Comparison of ENCODE assay signal across 26 mouse cellular contexts in the genomic region with DNA sequence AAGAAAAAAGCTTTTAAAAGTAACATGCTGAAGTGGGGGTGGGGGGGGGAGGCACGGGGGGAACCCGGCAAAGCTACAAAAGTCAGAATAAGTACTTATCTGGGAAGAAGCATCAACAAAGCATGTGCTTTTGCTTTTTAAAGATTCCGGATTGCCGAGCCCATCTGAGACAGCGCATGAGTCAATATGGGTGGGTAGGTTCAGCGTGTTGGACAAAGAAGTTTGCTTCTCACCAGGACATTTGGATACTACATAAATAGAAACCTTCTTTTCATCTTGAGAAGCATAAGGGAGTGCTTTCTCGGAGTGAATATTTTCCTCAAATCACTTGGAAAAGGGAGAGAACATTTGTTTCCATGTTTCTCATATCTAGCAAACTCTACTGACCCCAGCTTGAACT.
DNase-seq lines count a peak whose midpoint lies in the region; ATAC-seq lines count a peak whose summit lies in the region.
"Had no signal": no experiment of that assay in that cellular context is flagged by ENCODE, and none has a peak within 500 bp of the region (broad histone marks: within the 10 kb centered on the region; RNA-seq: fewer than 3 reads in every experiment).

No protein-coding gene starts in this region.

- 60% methylated on average over 7 of the region's 7 CpGs for WGBS in stomach, embryonic 14.5 days

- H3K36me3 ChIP-seq in stomach, embryonic 14.5 days (ENCODE audit: control insufficient read depth, insufficient read depth, low read length) = no peaks in the 10 kb centered on the region
- H3K36me3 ChIP-seq: embryonic facial prominence, embryonic 13.5 days; forebrain, embryonic 10.5 days; forebrain, embryonic 15.5 days; heart, embryonic 13.5 days; lung, embryonic 15.5 days; midbrain, embryonic 10.5 days; midbrain, embryonic 15.5 days; stomach, embryonic 15.5 days had no signal

- H3K4me2 ChIP-seq in stomach, embryonic 14.5 days (replicated peaks; ENCODE audit: low read depth, low read length) = no peak overlapping the region
- H3K4me2 ChIP-seq: embryonic facial prominence, embryonic 13.5 days; forebrain, embryonic 15.5 days; heart, embryonic 13.5 days; hindbrain, embryonic 14.5 days; liver, embryonic 11.5 days; lung, embryonic 15.5 days; midbrain, embryonic 15.5 days; stomach, embryonic 15.5 days had no signal

- peak; percentile 19 to 40 for DNase-seq in frontal cortex, postnatal 36 days (ENCODE audit: low spot score in 2 of 2)
- no peak for DNase-seq in frontal cortex, postnatal 14 days (ENCODE audit: low spot score in 2 of 2)
- peak; percentile 35 to 46 for DNase-seq in right cerebral cortex, adult 2 months (ENCODE audit: low spot score in 2 of 2)
- no peak for DNase-seq in right cerebral cortex, postnatal 4 days
- no peak for DNase-seq in heart, adult 18-20 months
- DNase-seq in kidney, postnatal 10 days = no peak
- DNase-seq: adrenal gland, postnatal 14 days; cerebellum, adult 11-12 months; cerebellum, adult 9-11 months; heart, postnatal 10 days; kidney, adult 9 months; kidney, postnatal 14 days; left cerebral cortex, postnatal 4 days; thymus, adult 2 months had no signal

- no peaks in the 10 kb centered on the region for H3K9me3 ChIP-seq in stomach, embryonic 14.5 days (ENCODE audit: control insufficient read depth, low read depth, low read length)
- H3K9me3 ChIP-seq: embryonic facial prominence, embryonic 13.5 days; forebrain, embryonic 10.5 days; forebrain, embryonic 15.5 days; heart, embryonic 13.5 days; lung, embryonic 15.5 days; midbrain, embryonic 10.5 days; midbrain, embryonic 15.5 days; stomach, embryonic 15.5 days had no signal

- peak overlapping the region; percentile 30; the same call in 1 of the 2 replicates for H3K27ac ChIP-seq in stomach, embryonic 14.5 days (ENCODE audit: low read length)
- H3K27ac ChIP-seq: embryonic facial prominence, embryonic 13.5 days; forebrain, embryonic 10.5 days; forebrain, embryonic 15.5 days; heart, embryonic 13.5 days; hindbrain, embryonic 14.5 days; lung, embryonic 15.5 days; midbrain, embryonic 10.5 days; midbrain, embryonic 15.5 days had no signal

- no peaks in the 10 kb centered on the region for H3K27me3 ChIP-seq in stomach, embryonic 14.5 days (ENCODE audit: control insufficient read depth, insufficient read depth, low read length)
- H3K27me3 ChIP-seq: embryonic facial prominence, embryonic 13.5 days; forebrain, embryonic 15.5 days; heart, embryonic 13.5 days; lung, embryonic 15.5 days; midbrain, embryonic 15.5 days; Patski; stomach, embryonic 15.5 days had no signal

- H3K9ac ChIP-seq in stomach, embryonic 14.5 days (replicated peaks; ENCODE audit: low read depth, low read length) = no peak overlapping the region
- H3K9ac ChIP-seq: embryonic facial prominence, embryonic 13.5 days; forebrain, embryonic 15.5 days; heart, embryonic 13.5 days; hindbrain, embryonic 14.5 days; lung, embryonic 15.5 days; midbrain, embryonic 15.5 days; stomach, embryonic 15.5 days had no signal

- ATAC-seq in stomach, embryonic 14.5 days (ENCODE audit: insufficient number of reproducible peaks, insufficient read depth, low FRiP score, low read depth) = no peak
- ATAC-seq: forebrain, embryonic 15.5 days; midbrain, embryonic 15.5 days; Patski had no signal

- H3K4me3 ChIP-seq in stomach, embryonic 14.5 days (ENCODE audit: low read depth, low read length) = no peak overlapping the region
- H3K4me3 ChIP-seq: embryonic facial prominence, embryonic 13.5 days; forebrain, embryonic 10.5 days; forebrain, embryonic 15.5 days; heart, embryonic 13.5 days; lung, embryonic 15.5 days; midbrain, embryonic 10.5 days; midbrain, embryonic 15.5 days; stomach, embryonic 15.5 days had no signal

- 0 out of 2 replicates have a peak, but pooled peaks cover 2% of the 10 kb centered on the region for H3K4me1 ChIP-seq in stomach, embryonic 14.5 days (ENCODE audit: control insufficient read depth, insufficient read depth, low read length)
- H3K4me1 ChIP-seq: embryonic facial prominence, embryonic 13.5 days; heart, embryonic 13.5 days; midbrain, embryonic 10.5 days; midbrain, embryonic 15.5 days; stomach, embryonic 15.5 days had no signal

Comparison
In these comparisons a context has a peak if more than half of its experiments do, and no peak if none do; other contexts are left out.
1. DNase-seq: peak in frontal cortex, postnatal 36 days (2 of 2) and right cerebral cortex, adult 2 months (2 of 2); none in frontal cortex, postnatal 14 days (0 of 2), right cerebral cortex, postnatal 4 days (single experiment), heart, adult 18-20 months (0 of 2) and kidney, postnatal 10 days (single experiment).